Mouse (Mus musculus): ENCODE measurements around the gene Mecom.

DNA sequence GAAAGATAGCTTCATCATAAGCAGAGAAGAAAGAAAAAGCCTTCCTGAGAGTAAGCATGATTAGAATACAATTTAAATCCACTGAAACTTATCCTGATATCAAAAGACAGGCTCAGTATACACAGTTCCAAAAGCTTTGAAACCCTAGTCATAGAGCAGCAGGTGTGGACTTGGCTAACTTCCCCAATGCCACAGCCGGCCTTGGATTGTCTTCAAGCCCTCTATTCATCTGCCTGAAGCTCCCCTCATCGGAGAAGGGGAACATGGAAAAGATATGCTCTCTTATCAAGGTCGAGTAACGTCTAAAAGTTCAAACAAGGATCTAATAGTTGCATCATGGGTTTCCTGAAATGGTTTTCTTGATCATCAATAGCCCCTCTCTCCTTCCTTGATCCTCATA, 152.9 kb downstream of the Mecom start:
- TF ChIP-seq POLR2A (IDR thresholded peaks at IDR 0.05; ENCODE audit: borderline replicate concordance, insufficient read depth, low read length) (no peak), CTCF (IDR thresholded peaks at IDR 0.05; ENCODE audit: borderline replicate concordance, insufficient read depth, low read depth, low read length) (no peak)
